Mouse (Mus musculus) B cell, adult 2 months (primary cell): ENCODE results near the gene Hoxb5.
A peak's percentile ranks its signal among the peaks of the same experiment; 100 is the strongest.

Experiments used
- DNase-seq, 2 experiments: peaks; one replicate each; pipeline ENCODE4 v3.0.0; 2022

Hoxb5 gene

DNA sequence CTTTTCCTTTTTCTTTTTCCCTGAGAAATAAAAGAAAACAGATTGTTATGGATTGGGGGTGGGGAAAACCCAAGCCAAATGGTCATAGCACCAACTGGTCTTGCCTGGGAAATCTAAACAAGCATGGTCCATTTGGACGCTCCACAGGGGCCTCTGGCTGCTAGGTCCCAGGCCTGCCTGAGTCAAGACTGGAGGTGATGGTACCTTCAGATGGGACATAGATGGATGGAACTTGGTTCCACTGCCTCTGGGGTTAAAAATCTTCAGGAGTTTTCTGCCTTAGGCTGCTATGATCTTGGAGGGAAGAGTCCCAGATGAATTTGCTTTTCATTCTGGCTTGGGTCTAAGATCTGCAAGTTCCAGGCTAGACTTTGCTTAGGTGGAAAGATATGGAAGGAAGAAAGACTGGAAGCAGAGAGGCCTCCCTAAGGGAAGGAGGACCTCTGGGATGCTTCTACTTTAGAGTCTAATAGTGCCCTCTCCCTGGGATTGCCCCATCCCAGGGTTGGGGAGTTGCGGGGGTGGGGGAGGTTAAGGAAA, 40.1 kb downstream of the Hoxb5 start:
- no peak for DNase-seq

DNA sequence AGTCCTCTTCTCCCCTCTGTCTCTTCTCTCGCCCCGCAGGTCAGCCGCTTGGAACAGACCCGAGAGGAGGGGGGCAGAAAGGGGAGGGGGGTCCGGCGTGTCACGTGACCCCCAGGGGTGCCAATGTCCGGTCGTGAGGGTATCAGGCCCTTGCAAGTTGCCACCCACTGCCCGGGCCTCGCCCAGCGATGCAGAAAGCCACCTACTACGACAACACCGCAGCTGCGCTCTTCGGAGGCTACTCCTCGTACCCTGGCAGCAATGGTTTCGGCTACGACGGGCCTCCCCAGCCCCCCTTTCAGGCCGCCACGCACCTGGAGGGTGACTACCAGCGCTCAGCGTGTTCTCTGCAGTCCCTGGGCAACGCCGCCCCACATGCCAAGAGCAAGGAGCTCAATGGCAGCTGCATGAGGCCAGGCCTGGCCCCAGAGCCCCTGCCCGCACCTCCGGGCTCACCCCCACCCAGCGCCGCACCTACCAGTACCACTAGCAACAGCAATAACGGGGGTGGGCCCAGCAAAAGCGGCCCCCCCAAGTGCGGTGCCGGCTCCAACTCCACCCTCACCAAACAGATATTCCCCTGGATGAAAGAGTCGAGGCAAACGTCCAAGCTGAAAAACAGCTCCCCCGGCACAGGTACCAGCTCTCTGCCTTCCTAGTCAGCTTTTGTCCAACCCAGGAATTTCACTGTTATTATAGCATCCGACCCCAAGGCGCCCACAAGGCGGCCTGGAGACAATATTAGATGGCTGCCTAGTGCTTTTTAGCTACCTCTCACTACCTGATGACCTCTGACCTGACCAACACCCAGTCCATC, 41.1 kb downstream of the Hoxb5 start:
- no peak for DNase-seq

DNA sequence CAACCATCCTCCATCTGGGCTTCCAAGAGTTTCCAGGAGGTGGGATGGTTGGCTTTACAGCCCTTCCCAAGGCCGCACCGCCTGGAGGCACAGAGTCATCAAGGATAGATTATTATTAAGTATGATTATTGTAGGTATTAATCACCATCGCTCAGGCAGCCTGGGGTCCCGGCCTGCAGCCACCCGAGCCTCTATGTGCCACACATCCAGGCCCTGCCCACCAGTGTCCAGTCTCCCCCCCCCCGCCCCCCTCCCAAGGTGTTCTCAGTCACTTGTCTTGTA, 41.7 kb downstream of the Hoxb5 start:
- no peak for DNase-seq

DNA sequence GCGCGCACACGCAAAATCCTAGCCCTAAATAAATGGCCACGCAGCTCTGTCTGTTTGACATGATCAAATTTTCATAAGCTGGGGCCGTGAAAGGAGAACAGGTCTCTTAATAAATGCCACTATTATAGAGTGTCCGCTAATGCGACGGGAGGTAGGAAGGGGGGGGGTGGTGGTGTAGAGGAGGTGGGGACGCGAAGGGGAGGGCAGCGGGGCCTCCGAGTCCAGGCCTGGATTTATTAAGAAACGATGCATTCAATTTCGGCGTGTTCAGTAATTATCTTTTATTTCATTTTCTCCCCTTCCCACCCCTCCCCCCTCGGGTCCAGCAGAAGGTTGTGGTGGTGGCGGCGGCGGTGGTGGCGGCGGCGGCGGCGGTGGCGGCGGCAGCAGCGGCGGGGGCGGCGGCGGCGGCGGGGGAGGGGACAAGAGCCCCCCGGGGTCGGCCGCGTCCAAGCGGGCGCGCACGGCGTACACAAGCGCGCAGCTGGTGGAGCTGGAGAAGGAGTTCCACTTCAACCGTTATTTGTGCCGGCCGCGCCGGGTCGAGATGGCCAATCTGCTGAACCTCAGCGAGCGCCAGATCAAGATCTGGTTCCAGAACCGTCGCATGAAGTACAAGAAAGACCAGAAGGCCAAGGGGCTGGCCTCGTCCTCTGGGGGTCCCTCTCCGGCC, 42.2 kb downstream of the Hoxb5 start:
- no peak for DNase-seq

DNA sequence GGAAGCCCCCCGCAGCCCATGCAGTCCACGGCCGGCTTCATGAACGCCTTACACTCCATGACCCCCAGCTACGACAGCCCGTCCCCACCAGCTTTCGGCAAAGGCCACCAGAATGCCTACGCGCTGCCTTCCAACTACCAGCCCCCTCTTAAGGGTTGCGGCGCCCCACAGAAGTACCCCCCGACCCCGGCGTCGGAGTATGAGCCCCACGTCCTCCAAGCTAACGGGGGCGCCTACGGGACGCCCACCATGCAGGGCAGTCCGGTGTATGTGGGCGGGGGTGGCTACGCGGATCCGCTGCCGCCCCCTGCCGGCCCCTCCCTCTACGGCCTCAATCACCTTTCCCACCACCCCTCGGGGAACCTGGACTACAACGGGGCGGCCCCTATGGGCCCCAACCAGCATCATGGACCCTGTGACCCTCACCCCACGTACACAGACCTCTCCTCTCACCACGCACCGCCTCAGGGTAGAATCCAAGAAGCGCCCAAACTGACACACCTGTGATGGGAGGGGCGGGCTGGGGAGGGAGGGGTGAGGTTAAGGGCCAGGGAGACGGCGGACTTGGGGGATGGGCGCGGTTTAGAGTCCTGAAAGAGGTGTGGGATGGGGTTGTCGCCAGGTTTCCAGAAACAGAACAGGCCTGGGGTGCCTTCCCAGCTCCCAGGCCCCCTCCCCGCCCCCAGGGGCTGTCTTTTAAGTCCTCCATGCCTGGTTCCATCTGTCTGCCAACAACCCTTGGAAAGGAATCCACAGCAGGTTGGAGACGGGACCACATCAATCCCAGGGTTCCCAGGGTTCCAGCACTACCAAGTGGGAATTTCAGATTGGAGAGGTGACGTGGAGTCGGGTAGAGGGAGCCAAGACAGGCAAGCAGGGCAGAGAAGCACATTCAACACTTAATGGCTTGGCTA, 43.0 kb downstream of the Hoxb5 start:
- DNase-seq = no peak

DNA sequence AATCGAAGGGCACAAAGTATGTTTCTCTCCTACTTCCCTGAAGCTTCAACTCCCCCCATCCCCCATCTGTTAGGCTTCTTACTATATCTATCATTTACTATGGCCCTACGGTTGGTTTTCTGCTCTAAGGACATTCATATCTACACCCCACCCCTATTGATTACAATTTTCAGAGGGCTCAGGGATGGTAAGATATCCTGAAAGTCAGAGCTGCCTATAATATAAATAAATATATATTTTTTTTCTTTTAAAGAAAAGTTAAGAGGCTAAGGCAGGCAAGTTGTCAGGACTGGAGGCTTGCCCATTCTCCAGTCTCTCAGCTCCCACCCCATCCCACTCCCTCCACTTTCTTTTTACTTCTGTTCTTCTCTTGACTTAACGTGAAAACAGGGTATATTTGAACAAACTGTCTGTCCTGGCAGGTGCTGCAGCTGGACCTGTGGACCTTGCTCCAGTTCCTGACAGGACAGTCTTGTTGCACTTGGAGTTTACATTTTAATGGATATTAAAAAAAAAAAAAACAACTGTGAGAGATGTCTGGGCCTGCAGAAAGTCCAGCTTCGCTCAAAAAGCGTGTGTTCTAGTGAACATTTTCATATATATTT, 43.9 kb downstream of the Hoxb5 start:
- no peak for DNase-seq

DNA sequence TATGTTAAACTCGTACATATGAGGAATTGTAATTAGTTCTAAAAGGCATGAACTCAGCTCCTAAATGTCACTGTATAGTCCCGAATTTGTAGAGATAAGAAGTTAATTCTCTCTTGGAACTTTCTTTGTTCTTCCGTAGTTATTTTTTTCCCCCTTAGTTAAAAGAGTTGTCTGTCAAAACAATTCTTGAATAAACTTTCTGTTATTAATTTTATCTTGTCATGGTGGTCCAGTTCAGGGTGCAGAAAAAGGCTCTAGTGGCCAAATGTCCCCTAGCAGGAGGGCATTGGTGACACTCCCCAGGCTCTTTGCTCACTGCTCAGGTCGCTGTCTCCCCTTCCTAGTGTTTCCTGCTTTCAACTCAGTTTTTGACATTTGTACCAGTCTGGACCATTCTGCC, 44.6 kb downstream of the Hoxb5 start:
- no peak for DNase-seq

DNA sequence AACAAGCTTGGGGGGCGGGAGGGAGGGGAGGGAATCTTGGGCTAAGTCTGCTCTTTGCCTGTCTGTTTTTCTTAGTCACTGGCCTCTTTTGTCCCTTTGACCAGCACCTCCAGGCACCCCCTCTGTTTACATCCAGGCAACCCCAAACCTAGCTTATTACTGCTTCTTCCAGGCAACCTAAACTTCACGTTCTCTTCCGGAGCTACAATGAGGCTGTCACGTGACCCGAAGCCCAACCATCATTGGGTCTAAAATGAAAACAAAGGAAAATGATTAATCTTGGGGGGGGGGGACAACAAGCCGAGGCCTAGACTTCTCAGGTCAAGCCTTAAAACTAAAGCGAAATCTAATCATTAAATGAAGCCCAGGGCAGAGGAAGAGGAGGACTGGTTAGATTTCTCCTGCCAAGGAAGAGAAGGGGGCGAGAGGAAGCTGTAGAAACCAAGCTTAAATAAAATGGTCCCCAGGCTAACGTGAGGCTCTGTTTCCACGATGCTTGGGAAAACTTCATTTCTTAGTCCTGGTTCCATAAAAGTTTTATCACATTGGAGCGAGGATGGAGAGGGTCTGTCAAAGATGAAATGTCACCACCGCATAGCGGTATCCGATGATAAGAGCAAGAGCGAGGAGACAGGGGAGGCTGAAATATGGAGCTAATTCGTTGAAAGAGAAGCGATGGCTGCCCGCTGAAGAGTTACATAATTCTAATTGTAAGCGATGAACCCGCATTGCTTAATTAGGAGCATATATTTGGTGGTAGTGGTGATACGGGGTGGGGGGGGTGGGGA, 45.2 kb downstream of the Hoxb5 start:
- no peak for DNase-seq

DNA sequence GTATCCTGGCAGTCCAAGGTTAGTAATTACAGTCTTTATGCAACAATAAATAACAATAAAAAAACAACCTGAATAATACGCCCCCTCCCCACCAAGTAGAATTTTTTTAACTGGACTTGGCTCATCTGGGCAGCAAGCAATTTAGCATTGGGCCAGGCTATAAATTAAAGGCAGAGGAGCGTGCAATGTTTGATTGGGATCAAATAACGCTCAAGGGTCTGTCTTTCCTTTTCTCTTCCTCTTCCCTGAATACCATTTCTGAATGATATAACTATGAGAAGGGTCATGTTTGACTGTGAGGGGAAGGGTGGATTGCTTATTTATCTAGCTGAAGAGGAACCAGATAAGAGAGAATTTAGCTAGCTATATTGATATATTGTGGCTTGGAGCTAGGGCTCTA, 45.9 kb downstream of the Hoxb5 start:
- no peak for DNase-seq

DNA sequence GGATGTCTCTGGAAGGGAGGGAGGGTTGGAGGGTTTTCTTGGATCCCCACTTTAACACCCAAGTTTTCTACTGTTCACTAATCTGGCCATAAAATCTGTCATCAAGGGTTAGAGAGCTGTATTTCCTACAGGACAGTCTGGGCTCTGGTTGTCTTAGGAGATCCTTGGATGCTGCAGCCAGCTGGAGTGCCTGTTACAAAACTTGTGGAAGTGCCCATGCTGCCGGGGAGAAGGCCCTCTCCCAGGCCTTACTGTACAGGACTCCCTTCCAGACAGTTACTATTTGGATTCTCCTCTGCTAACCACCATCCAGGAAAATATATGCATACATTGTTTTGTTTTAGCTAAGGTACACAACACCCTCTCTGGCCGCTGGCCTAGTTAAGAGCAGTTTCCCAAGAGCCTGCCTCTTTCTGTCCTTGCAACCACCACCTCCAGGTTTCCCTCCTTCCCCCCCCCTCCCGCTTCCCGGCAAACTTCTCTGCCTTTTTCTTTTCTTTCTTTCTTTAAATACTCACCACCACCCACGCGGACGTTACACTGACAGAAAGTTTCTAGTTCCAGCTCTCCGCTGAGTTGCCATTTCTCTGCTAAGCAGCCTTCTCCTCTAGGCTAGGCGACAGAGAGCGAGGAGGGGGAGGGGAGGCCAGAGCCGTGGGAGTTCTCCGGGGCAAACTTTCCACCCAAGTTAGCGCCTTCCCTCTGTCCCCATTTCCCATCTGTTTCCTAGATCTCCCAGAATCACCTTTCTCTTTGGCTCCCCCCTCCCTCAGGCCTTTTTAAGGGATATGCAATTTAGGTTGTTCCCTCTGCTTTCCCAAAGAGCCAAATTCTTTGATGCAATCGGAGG, 46.6 kb downstream of the Hoxb5 start:
- DNase-seq = no peak

DNA sequence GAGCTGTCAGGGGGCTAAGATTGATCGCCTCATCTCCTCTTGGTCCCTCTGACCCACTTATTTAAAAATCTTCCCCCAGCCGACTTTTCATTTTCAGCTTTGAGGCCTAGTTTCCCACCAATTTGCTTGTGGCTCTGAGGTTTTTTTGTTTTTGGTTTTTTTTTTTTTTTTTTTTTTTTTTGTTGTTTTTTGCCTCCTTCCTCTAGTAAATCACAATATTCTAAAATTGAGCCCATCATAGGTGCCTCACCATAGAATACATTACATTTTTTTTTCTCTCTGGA, 47.1 kb downstream of the Hoxb5 start, which contains the start of gene Hoxb2:
Gene Hoxb2 (plus strand): TSS at position 185 of the 284 bp plus-strand sequence.
- no peak for DNase-seq

DNA sequence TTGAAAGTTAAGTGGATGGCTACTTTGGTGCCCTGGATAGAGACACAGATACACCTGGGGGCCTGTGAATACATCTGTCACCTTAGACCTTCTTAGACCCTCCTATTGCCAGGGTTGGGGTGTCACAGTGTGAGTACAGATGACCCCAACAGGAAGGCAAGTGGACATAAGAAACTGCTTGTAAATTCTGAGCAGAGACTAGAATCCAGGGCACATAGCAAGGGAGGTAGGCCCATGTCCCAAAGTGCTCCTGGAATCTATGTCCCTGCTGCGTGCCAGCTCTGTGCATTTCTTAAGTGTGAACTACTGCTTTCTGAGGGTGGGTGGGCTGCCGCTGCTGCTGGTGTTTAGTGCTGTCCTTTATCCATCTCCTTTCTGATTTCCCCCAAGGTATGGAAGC, 47.7 kb downstream of the Hoxb5 start:
- no peak for DNase-seq

DNA sequence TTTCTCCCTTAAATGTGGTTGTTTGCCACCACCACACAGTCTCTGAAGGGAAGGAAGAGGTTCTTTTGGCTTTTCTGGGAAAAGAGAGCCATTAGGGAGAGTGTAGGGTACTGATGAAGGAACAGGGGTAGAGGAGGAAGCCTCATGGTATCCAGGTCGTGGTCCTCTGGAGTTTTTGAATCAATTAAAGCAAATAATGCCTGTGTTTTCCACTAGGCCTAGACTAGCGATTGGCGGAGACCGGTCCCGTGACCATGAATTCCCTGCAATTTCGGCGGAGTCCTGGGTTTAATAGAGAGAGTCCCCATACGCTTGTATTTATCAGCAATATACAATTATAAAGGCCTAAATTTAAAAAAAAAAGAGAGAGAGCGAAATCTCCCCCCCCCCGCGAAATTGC, 48.2 kb downstream of the Hoxb5 start:
- no peak for DNase-seq

DNA sequence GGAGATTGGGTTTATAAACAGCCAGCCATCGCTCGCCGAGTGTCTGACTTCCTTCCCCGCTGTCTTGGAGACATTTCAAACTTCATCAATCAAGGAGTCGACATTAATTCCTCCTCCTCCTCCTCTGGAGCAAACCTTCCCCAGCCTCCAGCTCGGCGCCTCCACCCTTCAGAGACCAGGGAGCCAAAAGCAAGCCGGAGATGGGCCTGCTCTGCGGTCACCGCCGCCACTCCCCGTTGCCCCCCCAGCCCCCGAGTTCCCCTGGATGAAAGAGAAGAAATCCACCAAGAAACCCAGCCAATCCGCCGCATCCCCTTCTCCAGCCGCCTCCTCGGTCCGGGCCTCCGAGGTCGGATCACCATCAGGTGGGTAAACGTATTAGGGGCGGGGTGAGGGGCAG, 48.7 kb downstream of the Hoxb5 start:
- no peak for DNase-seq

DNA sequence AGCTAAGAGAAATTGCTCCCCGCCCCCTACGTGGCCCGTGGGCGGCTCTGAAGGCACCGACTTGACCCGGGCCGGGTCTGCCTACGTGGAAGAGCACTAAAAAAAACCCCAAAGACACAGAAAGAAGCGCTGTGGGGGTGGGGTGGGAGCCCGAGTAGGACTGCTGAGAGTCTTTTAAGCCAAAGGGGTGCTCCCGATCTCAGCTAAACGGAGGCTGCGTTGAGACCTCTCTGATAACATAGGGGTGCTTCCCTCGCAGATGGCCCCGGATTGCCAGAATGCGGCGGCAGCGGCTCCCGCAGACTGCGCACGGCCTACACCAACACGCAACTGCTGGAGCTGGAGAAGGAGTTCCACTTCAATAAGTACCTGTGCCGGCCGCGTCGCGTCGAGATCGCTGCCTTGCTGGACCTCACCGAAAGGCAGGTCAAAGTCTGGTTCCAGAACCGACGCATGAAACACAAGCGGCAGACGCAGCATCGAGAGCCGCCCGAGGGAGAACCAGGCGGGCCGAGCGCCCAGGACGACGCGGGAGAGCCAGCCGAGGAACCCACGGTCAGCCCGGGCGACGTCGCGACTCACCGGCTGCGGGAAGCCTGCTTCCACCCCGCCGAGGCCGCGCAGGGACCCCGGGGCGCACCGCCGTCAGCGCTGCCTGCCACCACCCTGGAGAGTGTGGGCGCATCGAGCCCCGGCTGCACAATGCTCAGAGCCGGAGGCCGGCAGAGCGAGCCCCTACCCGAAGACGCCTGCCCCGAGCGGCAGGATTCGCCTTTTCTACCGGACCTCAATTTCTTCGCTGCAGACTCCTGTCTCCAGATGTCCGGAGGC, 49.8 kb downstream of the Hoxb5 start:
- DNase-seq = peak in 1 of 2 experiments; percentile 18

DNA sequence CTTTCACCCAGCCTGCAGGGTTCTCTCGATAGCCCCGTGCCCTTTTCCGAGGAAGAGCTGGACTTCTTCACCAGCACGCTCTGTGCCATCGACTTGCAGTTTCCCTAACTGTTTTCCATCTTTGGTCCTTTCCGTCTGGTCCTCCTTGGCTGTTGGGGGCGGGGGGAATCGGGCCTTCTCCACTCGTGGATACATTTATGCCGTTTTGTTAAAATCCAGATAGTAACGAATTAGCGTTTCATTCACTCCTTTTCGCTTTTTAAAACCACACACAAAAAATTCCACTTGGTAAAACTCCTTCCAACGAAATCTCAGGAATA, 50.3 kb downstream of the Hoxb5 start:
- no peak for DNase-seq

DNA sequence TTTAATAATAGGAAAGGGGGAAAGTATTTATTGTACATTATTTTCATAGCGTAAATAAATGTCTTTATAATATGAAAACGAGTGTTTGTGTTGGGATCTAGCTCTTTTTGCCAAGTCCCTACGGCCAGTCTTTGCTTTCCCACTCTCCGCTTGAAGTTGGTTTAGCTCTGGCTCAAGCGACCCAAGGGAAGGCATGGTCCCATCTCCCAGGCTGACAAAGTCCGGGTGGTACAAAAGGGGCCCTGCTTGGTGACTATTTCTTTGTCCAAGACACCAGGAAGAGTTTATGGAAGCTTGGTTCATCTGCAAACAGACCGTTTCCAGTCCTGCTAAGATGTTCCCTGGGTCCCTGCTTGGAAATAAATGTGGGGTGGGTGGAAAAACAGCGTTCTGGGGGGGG, 50.8 kb downstream of the Hoxb5 start:
- DNase-seq = no peak

DNA sequence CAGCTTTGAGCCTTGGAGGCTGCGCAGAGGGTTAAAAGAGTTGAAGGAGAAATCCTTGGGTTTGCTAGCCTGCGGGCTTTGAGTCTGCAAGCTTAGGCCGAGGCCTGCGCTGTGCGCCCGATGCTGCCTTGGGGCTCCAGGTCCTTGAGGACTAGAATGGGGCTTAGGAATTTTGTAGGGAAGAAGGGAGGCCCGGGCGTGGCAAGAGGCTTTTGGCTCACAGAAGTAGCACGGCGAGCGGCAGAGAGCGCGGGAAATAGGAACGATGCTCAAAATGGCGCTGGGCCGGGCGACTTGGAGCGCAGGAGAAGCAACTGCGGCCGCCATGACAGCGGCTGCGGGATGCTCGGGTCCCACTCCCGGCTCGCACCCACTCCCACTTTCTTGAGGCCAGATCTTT, 51.2 kb downstream of the Hoxb5 start:
- DNase-seq = no peak

DNA sequence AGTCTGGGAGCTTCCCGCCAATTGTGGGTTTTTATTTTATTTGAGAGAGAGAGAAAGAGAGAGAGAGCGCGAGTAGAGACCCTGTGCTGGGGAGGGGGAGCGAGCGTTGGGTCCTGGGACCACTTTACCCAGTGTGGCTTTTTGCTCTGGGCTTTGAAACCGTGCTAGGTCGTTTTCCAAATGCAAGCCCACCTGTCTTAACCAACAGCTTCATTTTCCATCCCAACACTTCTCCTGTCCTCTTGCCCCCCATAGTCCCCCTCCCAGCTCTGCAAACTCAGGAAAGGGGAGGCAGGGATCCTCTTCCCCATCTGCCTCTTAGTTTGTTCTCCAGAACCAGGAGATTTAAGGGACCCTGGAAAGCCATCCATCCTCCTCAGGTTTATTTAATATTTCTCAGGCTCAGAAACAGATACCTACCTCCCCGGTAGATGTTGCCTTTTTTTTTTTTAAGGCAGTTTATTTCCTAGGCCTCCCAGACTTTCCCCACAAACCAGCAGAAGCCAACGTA, 51.7 kb downstream of the Hoxb5 start:
- DNase-seq = no peak
